Mouse (Mus musculus): ENCODE results near the gene Ica1l. TPM values are rescaled to one million over a fixed set of nuclear protein-coding genes. Genes with fewer than 3 reads are reported as not detected.
A peak's percentile ranks its signal among the peaks of the same experiment; 100 is the strongest.
"Not testable (repeated sequence)": the region's sequence is repeated elsewhere in the genome, so short reads cannot be mapped to it uniquely, and the experiment has no call there.

Ica1l gene
- total RNA-seq (2021) = 10 to 100 TPM; 35.1 to 36.6 TPM

DNA sequence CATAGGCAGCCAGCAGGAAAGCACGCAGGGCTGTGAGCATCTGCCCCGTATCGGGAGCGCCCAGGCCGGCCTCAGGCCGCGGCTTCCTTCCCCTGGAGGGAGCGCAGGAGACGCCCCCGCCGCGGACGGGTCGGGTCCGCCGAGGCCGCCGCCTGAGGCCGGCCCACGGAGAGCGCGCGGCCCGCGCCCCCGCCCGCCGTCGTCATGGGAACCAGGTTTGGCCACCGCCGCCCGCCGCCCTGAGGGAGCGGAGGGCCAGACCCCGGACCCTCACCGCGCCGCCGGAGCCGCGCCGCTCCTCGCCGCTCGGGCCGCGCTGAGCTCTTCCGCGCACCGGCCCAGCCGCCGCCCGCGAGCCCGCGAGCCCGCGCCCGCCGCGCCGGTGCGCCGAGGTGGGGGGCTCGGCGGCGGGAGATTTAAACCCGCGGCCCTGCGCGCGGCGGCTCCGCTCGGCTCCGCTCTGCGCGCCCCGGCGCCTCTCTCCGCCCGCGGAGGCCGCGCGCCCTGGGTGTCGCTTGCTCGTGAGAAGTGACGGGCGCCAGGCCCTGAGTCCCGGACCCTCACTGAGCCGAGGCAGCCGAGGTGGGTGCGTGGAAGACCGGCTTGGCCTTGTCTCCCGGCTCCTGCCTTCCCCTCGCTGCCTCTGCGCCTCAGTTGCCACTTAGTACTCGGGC lies at the start of gene Ica1l:
Gene Ica1l (minus strand): TSS at position 389 of the 674 bp plus-strand sequence.
- DNase-seq (ENCODE audit: extremely low spot score in 1 of 2, low spot score in 1 of 2) = peak; percentile 21 to 32

GRCm38 (mm10) chr1:60076411-60076810 lies 33.4 kb upstream of the Ica1l start:
- DNase-seq (ENCODE audit: extremely low spot score in 1 of 2, low spot score in 1 of 2) = no peak

DNA sequence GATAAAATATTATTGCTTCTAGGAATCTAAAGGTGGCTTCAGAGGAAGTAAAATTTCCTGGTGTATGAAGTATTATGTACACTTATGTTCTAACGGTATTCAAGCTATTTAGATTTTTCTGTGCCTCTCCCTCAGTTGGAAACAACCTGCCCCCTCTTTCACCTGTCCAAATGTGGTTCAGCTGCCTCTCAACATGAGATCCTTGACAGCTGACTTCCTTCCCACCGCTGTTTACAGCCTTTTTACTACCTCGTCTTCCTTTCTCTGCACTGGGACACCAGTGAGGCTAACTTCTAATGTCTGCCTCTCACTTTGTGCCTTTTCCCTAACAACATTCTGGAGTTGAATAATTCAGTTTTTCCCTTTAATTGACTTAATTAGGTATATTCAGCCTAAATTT lies 32.6 kb upstream of the Ica1l start:
- no peak for DNase-seq (ENCODE audit: extremely low spot score in 1 of 2, low spot score in 1 of 2)

GRCm38 (mm10) chr1:60074935-60075334 lies 32.0 kb upstream of the Ica1l start:
- no peak for DNase-seq (ENCODE audit: extremely low spot score in 1 of 2, low spot score in 1 of 2)

DNA sequence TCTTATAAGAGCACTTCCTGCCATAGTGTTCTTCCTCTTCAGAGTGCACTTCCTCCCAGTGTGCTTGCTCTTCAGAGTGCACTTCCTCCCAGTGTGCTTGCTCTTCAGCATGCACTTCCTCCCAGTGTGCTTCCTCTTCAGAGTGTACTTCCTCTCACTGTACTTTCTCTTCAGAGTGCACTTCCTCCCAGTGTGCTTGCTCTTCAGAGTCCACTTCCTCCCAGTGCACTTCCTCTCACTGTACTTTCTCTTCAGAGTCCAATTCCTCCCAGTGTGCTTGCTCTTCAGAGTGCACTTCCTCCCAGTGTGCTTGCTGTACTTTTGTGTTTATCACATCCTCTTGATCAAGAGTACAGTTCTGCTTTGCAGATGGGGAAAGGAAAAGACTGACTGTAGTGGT lies 27.7 kb upstream of the Ica1l start:
- DNase-seq (ENCODE audit: extremely low spot score in 1 of 2, low spot score in 1 of 2) = not testable (repeated sequence)

DNA sequence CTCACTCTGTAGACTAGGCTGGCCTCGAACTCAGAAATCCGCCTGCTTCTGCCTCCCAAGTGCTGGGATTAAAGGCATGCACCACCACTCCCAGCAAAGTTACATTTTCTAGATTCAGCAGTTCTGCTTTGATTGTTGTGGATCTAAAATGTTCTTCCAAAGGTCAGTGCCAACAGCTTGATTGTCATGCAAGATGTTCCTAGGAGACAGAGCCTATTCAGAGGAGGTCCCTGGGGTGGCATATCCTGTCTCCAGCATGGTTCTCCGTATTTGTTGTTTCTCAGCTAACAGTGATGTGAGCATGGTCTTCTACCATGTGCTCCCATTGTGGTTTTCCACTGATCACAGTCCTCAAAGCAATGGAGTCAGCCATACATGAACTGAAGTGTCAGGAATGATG lies 13.3 kb upstream of the Ica1l start:
- no peak for DNase-seq (ENCODE audit: extremely low spot score in 1 of 2, low spot score in 1 of 2)

DNA sequence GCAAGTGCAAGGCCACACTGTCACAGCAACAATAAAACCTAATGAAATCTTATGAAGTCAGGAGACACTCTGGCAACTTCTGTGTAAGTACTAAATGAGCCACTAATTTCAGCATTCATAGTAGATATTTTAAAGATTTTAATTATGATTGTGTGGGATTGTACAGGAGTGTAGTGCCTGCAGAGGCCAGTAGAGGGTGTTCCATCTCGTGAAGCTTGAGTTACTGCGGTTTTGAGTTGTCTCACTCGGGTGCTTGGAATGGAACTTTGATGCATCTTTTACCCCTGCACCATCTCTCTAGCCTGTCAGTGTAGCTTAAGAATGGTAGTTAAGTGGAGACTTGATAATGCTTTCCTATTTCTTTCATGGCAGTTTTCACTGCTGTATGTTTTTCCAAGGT lies 11.7 kb upstream of the Ica1l start:
- DNase-seq (ENCODE audit: extremely low spot score in 1 of 2, low spot score in 1 of 2) = no peak

DNA sequence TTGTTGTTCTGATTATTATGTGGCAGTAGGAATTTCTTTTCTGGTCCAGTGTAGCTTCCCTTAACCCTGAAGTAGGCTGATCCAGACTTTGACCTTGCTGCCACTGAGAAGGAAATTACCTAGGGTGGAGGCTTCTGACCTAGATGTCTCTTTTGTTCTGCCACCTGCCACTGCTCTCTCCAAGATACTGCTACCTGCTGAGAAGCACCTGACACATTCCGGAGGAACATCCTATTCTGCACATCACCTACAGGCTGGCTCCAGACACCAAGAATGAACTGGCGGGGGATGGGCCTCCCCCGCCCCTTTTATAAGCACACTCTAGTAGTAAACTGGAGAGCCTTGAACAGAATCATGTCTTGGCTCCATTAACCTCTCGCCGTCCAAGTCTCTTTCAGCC lies 4.5 kb upstream of the Ica1l start:
- DNase-seq (ENCODE audit: extremely low spot score in 1 of 2, low spot score in 1 of 2) = not testable (repeated sequence)

DNA sequence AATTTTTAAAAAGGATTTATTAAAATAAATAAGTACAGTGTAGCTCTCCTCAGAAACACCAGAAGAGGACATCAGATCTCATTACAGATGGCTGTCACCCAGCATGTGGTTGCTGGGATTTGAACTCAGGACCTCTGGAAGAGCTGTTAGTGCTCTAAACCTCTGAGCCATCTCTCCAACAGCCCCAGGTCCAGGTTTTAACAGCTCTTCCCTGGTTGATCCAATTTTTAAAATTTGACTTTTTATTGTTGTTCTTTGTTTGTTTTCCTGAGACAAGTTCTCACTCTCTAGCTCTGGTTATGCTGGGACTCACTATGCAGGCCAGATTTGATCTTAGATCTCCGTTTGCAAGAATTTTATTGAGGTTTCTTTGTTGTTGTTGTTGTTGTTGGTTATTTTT lies 1.6 kb upstream of the Ica1l start:
- no peak for DNase-seq (ENCODE audit: extremely low spot score in 1 of 2, low spot score in 1 of 2)

- DNase-seq (ENCODE audit: extremely low spot score in 1 of 2, low spot score in 1 of 2) = peak in 1 of 2 experiments; percentile 30
Measured at GRCm38 (mm10) chr1:60042398-60042795, 587 bp downstream of the Ica1l start.

DNA sequence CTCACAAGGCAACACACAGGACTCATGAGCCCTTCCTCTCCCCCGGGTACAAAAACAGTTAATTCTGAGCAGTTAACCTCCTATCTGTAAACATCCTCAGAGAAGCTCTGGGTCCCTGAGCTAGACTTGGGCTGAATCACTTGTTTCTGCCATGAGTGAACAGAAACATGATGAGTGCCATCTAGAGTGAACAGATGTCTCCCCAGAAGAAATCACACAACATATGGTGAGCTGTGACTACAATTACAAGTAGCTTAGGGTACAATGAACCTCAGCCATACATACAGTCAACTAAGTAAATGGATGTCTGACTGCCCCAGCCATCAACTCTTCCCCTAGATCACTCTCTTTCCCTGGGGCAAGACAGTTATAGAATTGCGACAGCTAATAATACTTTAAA lies 7.9 kb downstream of the Ica1l start:
- no peak for DNase-seq (ENCODE audit: extremely low spot score in 1 of 2, low spot score in 1 of 2)

GRCm38 (mm10) chr1:60017031-60017469 lies 25.9 kb downstream of the Ica1l start:
- no peak for DNase-seq (ENCODE audit: extremely low spot score in 1 of 2, low spot score in 1 of 2)

- no peak for DNase-seq (ENCODE audit: extremely low spot score in 1 of 2, low spot score in 1 of 2)
Measured at GRCm38 (mm10) chr1:60016136-60016611, 26.8 kb downstream of the Ica1l start.

DNA sequence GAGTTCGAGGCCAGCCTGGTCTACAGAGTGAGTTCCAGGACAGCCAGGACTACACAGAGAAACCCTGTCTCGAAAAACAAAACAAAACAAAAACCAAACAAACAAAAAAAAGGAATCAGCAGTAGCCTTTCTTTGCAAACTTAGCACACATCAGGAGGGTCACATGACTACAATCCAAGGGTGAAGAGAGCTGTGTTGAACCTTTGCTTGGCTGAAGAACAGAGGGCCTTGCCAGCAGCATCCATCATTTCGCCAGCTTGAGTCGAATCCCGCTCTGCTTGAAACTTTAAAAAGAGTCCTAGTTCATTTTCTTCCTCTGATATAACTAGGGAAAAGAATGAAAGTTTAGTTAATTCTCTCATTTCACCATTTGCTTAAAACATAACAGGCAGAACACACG lies 27.5 kb downstream of the Ica1l start:
- DNase-seq (ENCODE audit: extremely low spot score in 1 of 2, low spot score in 1 of 2) = no peak

- no peak for DNase-seq (ENCODE audit: extremely low spot score in 1 of 2, low spot score in 1 of 2)
Measured at GRCm38 (mm10) chr1:60013779-60014178, 29.2 kb downstream of the Ica1l start.

GRCm38 (mm10) chr1:60008743-60009142 lies 34.2 kb downstream of the Ica1l start:
- DNase-seq (ENCODE audit: extremely low spot score in 1 of 2, low spot score in 1 of 2) = no peak

- no peak for DNase-seq (ENCODE audit: extremely low spot score in 1 of 2, low spot score in 1 of 2)
Measured at GRCm38 (mm10) chr1:60007337-60007736, 35.6 kb downstream of the Ica1l start.

- no peak for DNase-seq (ENCODE audit: extremely low spot score in 1 of 2, low spot score in 1 of 2)
Measured at GRCm38 (mm10) chr1:60000319-60000718, 42.7 kb downstream of the Ica1l start.

GRCm38 (mm10) chr1:59997352-59997751 lies 45.6 kb downstream of the Ica1l start:
- DNase-seq (ENCODE audit: extremely low spot score in 1 of 2, low spot score in 1 of 2) = no peak

GRCm38 (mm10) chr1:59995646-59996045 lies 47.3 kb downstream of the Ica1l start:
- no peak for DNase-seq (ENCODE audit: extremely low spot score in 1 of 2, low spot score in 1 of 2)

- no peak for DNase-seq (ENCODE audit: extremely low spot score in 1 of 2, low spot score in 1 of 2)
Measured at GRCm38 (mm10) chr1:59987399-59988040, 55.5 kb downstream of the Ica1l start.

DNA sequence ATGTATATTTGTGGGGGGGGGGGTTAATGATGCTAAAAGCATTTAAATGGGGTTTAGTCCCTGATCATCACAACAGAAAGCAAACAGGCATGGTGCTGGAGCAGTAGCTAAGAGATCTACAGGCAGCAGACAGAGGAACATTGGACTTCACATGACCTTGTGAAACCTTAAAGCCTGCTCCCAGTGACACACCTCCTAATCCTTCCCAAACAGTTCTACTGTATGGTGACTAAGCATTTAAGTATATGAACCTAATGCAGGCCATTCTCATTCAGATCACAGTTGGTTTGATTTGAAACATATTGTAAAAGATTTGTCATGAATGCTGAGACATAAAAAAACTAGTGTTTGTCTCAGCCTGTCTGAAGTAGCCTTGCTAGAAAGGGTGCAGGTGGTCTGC lies 56.4 kb downstream of the Ica1l start:
- DNase-seq (ENCODE audit: extremely low spot score in 1 of 2, low spot score in 1 of 2) = no peak
